Mouse (Mus musculus) G1E-ER4 (cell line): ENCODE results near the gene Serp1. TPM values are rescaled to one million over a fixed set of nuclear protein-coding genes. Genes with fewer than 3 reads are reported as not detected.

ENCODE experiments used
- GATA1 ChIP-seq: IDR thresholded peaks from one replicate; pipeline ENCODE4 v1.8.0; 2012; ENCODE audit warnings: low read length, inconsistent platforms
- polyA plus RNA-seq: library from polyadenylated mRNA; stranded (reverse); fragments of >175 nt; gene quantifications from 2 replicates; pipeline ENCODE4 v1.2.3, GENCODE M21; 2012

Serp1 gene
- polyA plus RNA-seq = 69.4 and 97.0 TPM in 2 replicates

DNA sequence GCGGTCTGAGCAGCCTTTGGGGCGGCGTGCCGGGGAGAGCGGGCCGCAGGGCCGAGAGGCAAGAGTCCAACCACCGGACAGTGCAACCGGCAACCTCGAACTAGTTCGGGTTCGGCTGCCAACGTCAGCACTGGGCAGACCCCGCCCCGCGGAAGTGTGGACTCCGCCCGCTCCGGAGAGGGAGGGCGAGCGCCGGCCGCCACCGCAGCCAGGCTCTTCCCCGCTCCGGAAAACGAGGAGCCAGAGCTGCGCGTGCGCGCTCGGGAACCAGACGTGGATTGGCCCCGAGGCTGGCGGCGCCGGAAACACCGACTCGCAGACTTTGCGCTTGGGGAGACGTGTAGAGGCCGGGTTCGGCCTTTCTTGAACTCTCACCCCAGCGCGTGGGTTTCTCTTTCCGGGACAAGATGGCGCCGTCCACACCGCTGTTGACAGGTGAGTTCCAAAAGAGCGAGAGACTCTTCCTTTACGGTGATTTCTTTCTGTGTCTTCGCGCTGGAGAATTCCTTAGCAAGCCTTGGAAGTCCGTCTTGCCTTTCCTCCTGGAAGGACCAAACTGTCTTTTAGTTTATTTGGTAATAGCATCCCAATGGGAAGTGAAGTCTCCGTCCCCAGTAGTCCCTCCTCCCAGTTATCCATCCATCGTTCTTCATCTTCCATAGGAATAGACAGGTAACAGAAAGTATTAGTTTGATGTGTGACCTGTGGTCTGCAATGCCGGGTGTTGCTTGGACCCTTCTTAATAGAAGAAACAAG is at the start of gene Serp1, which contains the start of gene Eif2a:
TSS of gene Serp1 (minus strand) at position 241 of the 756 bp plus-strand sequence.
TSS of gene Eif2a (plus strand) at position 170 of the 756 bp plus-strand sequence.
- TF ChIP-seq GATA1 = no peak

DNA sequence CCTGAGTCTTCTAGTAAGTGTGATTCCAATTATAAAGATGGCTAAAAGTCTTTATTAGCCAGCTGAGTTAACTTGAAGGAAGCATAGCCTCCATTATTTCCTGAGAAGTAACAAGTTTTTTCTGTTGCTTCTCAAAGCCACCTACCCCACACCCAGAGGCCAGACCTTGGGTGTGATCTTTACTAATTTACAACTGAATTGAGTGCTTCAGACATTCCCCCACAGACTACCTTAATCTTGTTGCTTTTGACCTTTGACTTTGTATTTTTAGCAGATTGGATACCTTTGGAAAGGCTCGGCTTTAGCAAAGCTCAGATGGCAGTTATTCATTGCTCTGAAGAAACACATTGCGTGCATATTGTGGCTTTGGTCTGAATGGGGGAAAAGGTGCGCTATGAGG is 45.1 kb upstream of the Serp1 start:
- no peak for TF ChIP-seq GATA1

DNA sequence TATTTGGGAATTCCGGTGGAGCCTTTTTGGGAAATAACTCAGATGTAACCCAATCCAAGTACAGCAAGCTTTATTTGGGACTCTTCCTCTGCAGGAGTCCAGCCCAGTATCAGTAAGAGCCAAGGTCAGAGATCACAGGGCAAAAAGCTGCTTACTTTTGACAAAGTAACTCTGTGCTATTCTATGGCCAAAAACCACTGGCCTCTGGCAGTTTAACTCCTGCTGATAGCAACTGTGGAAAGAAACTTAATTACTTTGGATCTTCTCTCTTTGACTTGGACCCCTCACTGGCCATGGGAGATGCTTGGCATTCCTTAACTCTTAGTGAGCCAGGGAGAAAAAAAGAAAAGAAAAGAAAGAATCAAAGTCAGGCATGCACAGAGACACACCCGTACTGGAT is 35.7 kb upstream of the Serp1 start:
- no peak for TF ChIP-seq GATA1

DNA sequence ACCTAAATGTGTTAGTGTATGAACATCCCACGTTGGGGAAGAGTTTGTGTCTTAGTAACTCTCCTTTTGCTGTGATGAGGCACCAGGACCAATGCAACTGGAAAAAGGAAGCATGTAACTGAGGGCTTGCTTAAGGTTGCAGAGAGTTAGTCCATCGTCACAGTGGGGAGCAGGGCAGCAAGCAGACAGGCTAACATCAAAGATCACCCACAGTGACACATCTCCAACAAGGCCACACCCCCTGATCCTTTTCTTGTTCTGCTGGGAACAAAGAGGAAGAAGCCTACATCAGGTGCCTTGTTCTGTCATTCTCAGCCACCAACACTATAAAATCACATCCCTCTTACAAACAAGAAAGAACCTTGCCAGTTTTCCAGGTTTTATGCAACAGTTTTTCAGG is 34.2 kb upstream of the Serp1 start:
- TF ChIP-seq GATA1 = no peak

DNA sequence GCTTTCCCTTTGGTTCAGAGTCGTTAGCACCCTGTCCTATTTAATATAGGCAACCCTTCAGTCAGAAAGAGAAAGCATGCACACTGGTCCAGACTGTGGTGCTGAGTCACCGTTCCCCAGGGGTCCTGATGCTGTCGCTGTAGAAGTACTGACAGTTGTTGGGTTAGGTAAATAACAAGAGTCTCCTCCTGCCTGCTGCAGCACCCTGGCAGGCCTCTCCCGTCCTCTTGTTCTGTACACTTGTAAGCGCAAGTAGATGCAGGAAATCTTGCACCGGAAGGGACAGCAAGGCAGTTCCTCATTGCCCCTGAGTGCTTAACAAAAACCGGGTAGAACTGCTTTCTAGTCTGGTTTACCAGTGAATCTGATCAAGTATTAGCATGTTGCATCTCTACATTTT is 31.0 kb upstream of the Serp1 start:
- no peak for TF ChIP-seq GATA1

DNA sequence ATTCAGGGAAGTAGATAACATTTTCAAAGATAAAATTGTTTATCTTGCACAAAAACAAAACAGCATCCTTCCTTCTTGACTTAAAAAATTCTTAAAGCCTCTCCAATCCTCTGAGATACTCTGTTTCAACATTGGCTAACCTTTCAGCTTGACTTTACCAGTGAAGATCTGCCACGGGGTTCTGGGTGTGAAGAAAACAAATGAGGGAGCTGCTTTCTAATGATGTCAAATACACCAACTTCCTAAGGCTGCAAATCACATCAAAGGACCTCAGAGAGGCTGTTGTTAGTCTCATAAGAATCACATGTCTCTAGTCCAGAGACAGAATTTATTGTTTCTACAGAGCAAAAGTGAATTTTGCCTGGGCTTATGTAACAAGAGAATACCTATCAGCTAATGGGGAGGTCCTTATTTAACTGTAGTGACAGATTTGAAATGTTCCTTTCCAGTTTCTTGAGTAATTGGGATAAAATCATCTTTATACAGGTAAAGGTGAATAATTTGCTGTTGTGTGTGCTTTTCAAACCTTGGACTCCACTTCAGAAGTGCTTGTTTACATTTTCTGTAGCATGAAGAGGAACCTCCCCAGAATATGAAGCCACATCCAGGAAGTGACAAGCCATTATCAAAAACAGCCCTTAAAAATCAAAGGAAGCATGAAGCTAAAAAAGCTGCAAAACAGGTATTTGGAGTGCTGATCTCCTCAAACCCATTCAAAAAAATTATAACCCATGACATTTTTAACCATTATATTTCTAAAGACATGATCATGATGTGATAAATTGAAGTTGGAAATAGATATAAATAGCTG is 26.5 kb upstream of the Serp1 start:
- TF ChIP-seq GATA1 = no peak

DNA sequence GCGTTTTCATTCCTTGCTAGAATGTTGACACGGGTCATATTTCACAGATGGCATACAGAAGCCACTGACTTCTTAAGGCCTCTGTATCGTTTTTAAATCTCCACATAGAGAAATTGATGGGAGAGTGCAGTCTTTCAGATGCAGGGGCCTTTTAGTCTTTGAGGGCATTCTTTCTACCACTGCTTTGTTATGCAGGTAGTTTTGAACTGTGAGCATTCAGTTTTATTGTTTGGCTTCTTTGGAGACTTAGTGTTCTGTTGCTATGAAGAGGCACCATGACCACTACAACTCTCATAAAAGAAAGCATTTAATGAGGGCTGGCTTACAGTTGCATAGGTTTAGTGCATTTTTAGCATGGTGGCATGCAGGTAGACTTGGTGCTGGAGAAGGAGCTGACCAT is 10.9 kb upstream of the Serp1 start:
- TF ChIP-seq GATA1 = no peak

DNA sequence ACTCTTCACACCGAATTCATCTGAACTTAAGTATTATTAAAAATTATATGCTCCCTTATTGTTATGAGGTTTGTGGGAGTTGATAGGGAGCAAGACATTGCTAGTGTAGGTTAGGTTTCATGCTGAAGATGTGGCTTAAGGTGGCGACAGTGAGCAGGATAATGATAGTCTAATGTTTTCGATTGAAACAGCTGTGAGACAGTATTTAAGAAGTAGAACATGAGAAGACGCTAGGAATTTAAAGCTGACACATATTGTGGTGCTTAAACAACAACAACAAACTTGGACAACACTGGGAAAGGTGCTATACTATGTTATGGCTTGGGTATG is 681 bp upstream of the Serp1 start:
- no peak for TF ChIP-seq GATA1

DNA sequence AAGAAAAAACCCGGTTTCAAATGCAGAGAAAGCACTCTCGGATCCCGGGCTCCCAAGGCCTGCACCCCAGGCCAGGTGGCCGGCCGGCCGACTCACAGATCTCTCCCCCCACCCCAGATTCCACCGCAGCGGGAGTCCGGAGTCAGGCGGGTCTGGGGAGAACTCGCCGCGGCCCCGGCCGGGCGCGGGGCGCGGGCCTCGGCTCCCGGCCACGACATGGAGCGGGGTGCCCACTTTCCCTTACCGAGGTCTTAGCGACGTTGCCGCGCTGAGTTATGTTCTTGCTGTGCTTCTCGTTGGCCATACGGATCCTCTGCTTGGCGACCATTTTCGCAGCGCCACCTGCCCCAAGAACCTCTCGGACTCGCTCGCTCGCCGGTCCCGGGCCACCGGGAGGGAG is 526 bp downstream of the Serp1 start:
- no peak for TF ChIP-seq GATA1

DNA sequence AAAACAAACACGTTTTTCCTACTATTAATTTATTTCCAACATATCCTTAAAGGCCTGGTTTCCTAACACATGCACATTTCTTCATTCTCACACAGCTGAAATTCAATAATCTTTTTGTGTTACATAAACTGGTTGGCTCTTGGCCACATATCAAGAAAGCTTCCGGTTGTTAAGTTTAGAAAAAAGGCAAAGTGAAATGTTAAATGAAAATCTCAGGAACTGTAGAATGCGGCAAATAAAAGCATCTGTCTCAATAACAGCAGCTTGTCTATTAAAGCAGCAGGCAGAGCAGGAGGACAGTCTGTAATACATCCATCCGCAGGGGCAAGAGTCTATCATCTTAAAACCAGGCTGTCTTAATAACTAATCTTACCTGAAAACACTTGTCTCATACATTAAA is 1.4 kb downstream of the Serp1 start:
- no peak for TF ChIP-seq GATA1

DNA sequence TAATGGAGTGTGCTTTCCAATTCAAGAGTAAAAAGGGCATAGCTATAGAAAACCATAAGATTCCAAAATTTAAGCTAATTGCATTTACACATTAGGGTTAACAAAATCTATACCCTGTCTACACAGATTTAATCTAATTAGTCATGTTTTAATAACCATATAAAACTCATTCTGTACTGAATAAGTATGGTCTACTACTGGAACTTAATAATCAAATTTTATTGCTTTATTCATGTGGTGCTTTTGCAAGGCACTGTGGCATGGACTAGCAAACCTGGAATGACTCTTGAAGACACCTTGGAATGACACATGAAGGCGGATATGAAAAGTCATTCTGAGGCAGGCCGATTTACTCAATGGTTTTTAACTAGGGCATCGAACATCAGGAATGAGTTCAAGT is 2.3 kb downstream of the Serp1 start:
- TF ChIP-seq GATA1 = no peak

DNA sequence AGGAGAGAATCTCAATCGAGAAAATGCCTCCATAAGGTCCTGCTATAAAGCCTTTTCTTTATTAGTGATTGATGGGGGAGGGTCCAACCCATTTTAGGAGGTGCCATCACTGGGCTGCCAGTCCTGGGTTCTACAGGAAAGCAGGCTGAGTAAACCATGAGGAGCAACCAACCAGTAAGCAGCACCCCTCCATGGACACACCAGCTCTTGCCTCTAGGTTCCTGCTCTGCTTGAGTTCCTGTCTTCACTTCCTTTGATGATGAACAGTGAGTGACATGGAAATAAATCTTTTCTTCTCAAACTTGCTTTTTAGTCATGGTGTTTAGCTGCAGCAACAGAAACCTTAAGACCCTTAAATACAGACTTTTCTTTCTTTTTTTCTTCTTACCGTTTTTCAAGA is 4.3 kb downstream of the Serp1 start:
- no peak for TF ChIP-seq GATA1

DNA sequence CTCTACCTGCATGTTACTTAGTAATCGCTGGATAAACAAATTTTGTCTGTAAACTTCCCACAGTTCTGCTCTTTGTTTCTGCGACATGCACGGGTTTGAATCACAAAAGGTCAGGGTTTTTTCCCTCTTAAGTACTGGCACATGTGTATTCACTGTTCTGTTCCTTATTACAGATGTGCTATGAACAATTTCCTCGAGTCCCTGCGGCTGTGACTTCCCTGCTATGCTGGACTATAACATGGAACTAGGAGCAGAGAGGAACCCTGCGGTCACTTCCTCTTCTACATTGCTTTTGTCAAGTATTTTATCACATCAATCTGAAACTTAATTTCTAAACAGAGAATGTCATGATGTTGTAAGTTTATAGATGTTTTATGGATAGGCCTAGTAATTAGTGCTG is 5.4 kb downstream of the Serp1 start:
- TF ChIP-seq GATA1 = no peak

DNA sequence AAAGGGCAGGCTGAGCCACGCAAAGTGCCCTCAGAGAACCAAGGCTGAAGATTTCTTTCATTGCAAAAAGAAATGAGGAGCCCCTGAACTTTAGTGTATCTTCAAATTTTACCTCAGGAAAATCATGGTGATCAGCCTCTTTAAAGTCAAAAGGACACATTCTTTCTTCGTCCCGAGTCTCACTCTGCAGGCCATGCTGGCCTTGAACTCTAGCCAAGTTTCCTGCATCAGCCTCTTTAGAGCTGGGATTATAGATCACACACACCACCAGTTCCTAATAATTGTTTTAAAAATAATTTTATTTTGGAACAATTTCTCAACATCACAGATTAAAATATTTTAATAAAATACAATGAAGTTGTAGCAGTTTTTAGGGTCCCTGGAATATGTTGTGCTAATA is 6.2 kb downstream of the Serp1 start:
- no peak for TF ChIP-seq GATA1

DNA sequence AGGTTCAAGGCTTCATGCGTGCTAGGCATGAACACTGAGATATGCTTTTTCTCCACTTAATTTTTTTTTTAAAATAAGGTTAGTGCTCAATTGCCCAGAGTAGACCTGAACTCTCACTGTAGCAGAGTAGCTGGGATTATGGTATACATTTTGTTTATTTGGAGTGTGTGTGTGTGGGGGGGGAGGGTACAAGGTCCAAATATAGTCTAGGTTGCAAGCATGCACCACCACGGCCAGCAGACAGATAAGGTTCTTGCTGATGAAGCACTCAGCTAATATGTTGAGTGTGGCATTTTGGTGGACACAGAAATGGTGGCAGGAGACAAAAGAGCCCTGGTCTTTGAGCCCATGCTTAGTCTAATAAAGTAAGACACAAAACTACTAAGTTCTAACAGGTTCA is 6.7 kb downstream of the Serp1 start:
- no peak for TF ChIP-seq GATA1

DNA sequence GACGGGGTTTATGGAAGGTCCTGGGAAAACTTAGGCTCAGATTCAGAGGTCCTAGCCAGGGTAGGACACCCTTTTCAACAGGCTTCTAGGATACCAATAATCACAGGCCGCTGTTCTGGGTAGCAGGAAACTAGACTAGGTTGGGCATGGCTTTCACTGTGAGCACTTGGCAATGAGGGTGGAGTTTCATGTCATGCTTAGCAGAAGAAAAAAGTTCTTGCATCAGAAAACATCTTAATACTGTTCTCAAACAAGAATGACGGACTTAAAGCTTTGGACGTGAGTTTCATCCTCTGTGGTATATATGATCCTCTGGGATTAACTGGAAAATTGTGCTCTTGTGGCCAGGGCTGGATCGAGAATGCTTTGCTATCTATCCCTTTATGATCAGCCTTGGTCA is 7.9 kb downstream of the Serp1 start:
- no peak for TF ChIP-seq GATA1

DNA sequence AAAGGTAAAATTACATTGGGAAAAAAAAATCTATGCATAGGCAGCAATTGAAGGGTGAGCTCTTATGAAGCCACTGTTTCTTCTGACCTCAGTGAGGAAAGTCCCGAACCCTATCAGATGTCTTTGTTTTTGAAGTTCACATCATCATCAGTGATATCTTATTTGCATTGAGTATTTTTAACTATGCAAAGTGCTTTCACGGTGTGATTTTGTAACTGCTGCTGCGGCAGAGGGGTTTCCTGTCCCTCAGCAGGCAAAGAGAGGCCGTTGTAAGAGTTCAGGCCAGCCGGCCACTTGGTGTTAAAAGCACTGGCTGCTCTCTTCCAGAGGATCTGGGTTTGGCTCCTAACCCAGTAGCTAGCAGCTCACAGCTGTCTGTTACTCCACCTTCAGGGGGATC is 8.4 kb downstream of the Serp1 start:
- no peak for TF ChIP-seq GATA1

DNA sequence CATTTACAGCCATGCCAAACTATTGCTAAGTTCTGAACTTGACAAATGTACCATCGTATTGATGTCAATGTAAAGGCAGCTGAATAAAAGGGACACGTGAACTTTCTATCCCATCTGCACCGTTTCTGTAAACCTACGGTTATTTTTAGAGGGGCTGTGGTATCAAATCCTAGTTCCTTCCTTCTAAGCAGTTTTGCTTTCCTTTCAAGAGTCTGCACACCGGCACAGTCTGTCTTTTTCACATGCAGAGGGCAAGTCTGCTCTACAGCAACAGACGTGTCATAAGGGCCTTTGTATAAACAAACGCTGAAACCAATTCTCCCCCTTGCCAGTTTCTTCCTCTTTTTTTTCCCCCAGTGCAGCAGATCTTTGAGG is 9.1 kb downstream of the Serp1 start:
- no peak for TF ChIP-seq GATA1
